Mouse (Mus musculus) lung, postnatal 0 days (tissue): ENCODE data around the gene P4ha1. TPM values are rescaled to one million over a fixed set of nuclear protein-coding genes. Genes with fewer than 3 reads are reported as not detected.
A peak's percentile ranks its signal among the peaks of the same experiment; 100 is the strongest.

Experiments used
- ATAC-seq: fragments of 200-750 bp; cut with Nextera tagmentation; 2 replicates; pipeline ENCODE4 v1.8.0; 2017; ENCODE audit warnings: moderate library complexity
- DNase-seq: peaks from one replicate; pipeline ENCODE4 v3.0.0-alpha.2; 2016; ENCODE audit warnings: low spot score
- H3K27ac ChIP-seq: fragments of 300-500 bp; sonication (generic); 2 replicates; pipeline ENCODE4 v1.5.1; 2014; ENCODE audit warnings: antibody characterized with exemption, mild to moderate bottlenecking, low read length, mixed read lengths
- H3K27me3 ChIP-seq: fragments of 300-500 bp; sonication (generic); replicated peaks from 2 replicates; pipeline ENCODE4 v1.6.1; 2014; ENCODE audit warnings: low read length, mixed read lengths; ENCODE audit not compliant: insufficient read depth
- H3K36me3 ChIP-seq: fragments of 300-500 bp; sonication (generic); 2 replicates; pipeline ENCODE4 v1.6.1; 2014; ENCODE audit warnings: low read length, mixed read lengths; ENCODE audit not compliant: insufficient read depth
- H3K4me1 ChIP-seq: fragments of 300-500 bp; sonication (generic); 2 replicates; pipeline ENCODE4 v1.6.1; 2014; ENCODE audit warnings: antibody characterized with exemption, low read depth, low read length, mixed read lengths; ENCODE audit not compliant: insufficient read depth
- H3K4me2 ChIP-seq: fragments of 300-500 bp; sonication (generic); replicated peaks from 2 replicates; pipeline ENCODE4 v1.6.1; 2014; ENCODE audit warnings: low read depth, mild to moderate bottlenecking, low read length, moderate library complexity, mixed read lengths
- H3K4me3 ChIP-seq: fragments of 300-500 bp; sonication (generic); 2 replicates; pipeline ENCODE4 v1.5.1; 2014; ENCODE audit warnings: low read depth, low read length
- H3K9ac ChIP-seq: fragments of 300-500 bp; sonication (generic); replicated peaks from 2 replicates; pipeline ENCODE4 v1.6.1; 2014; ENCODE audit warnings: low read depth, mild to moderate bottlenecking
- H3K9me3 ChIP-seq: fragments of 300-500 bp; sonication (generic); 2 replicates; pipeline ENCODE4 v1.6.1; 2016; ENCODE audit warnings: low read length, mixed read lengths
- CTCF ChIP-seq: IDR thresholded peaks from 2 replicates; pipeline ENCODE4 v1.5.1; 2016; ENCODE audit warnings: antibody characterized with exemption, mild to moderate bottlenecking
- EP300 ChIP-seq: IDR thresholded peaks from 2 replicates; pipeline ENCODE4 v1.6.1; 2016; ENCODE audit warnings: antibody characterized with exemption, mild to moderate bottlenecking, control low read depth
- WGBS: fragments of 180-500 bp; shearing (Covaris S2); extraction: QIAGEN DNeasy Blood & Tissue Kit; methylation state at CpG from one replicate; pipeline ENCODE4 v1.1.7; 2014; 5-methylcytosine and 5-hydroxymethylcytosine counted together
- polyA plus RNA-seq: library from polyadenylated mRNA; unstranded; fragments of >200 nt; fragmentation: Nextera tagmentation; extraction: Ambion mirVana; gene quantifications from 2 replicates; pipeline ENCODE4 v1.2.1, GENCODE M21; 2015

P4ha1 gene
- polyA plus RNA-seq, 1 experiment from 2014 or later: 40.6 TPM

DNA sequence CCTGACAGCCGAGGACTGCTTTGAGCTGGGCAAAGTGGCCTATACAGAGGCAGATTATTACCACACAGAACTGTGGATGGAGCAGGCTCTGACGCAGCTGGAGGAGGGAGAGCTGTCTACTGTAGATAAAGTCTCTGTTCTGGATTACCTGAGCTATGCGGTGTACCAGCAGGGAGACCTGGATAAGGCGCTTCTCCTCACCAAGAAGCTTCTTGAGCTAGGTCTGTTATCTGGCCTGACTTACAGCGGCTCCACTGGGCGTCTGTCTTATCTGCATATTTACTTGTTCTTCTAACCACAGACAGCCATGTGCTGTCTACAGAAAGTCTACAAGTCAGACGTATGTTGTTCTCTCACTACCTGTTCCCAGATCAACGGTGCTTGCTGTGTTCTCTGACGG is 25.1 kb downstream of the P4ha1 start:
- Histone ChIP-seq H3K9me3 (no peaks in the 10 kb centered on the region), H3K4me1 (no peaks in the 10 kb centered on the region), H3K27ac (no peak overlapping the region), H3K4me3 (no peak overlapping the region), H3K36me3 (peaks cover 52% of the 10 kb centered on the region), H3K9ac (no peak overlapping the region), H3K27me3 (no peaks in the 10 kb centered on the region), H3K4me2 (no peak overlapping the region)
- DNase-seq: no peak
- WGBS: 85% methylated on average over 9 of the region's 9 CpGs
- ATAC-seq: no peak
- TF ChIP-seq CTCF (no peak), EP300 (no peak)

DNA sequence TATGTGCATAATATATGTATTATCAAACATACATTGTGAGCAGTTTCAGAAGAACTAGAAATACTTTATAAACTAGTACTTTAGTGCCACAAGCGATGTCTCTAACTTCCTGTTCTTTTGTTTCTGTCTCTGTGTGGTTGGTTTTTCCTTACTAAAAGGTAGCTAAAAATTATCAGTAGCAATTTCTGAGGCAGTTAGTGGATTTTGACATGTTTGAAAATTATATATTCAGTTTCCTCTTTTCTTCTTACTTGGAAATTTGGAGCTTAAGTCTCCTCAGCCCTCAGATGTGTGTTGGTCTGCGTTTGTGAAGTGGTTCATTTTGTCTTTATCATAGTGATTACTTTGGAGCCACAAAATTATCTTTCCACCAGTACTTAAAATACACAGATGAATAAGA is 26.4 kb downstream of the P4ha1 start:
- whole genome bisulfite sequencing: 86% methylated on average over 2 of the region's 2 CpGs
- DNase-seq (no peak), ATAC-seq (no peak)
- no peaks in the 10 kb centered on the region for H3K4me1 ChIP-seq
- no peak overlapping the region for H3K4me3 ChIP-seq
- no peak overlapping the region for H3K27ac ChIP-seq
- H3K27me3 ChIP-seq: no peaks in the 10 kb centered on the region
- no peaks in the 10 kb centered on the region for H3K9me3 ChIP-seq
- H3K4me2 ChIP-seq: no peak overlapping the region
- peaks cover 43% of the 10 kb centered on the region; the same call in 1 of the 2 replicates for H3K36me3 ChIP-seq
- TF ChIP-seq CTCF (no peak), EP300 (no peak)
- no peak overlapping the region for H3K9ac ChIP-seq

DNA sequence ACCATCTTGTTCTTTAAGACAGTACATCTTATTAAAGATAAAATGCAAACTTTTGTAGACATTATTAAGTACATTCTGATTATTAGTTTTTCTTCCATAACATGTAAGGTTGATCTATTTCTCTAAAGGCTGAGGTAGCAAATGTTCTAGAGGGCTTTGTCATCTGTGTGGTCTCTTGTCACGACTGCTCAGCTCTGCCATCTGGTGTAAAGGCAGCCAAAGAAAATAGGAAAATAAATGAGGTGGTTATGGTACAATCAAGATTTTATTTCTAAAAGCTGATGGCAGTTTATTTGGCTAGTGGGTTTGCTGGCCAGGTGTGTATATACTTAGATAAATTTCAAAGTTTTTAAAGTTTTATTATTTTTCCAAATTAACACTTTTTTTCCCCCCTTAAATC is 30.0 kb downstream of the P4ha1 start:
- 33% methylated on average over 1 of the region's 1 CpGs for WGBS
- peaks cover 28% of the 10 kb centered on the region; the same call in 1 of the 2 replicates for H3K36me3 ChIP-seq
- H3K9me3 ChIP-seq: no peaks in the 10 kb centered on the region
- DNase-seq: no peak
- no peak overlapping the region for H3K27ac ChIP-seq
- no peak overlapping the region for H3K9ac ChIP-seq
- TF ChIP-seq EP300: no peak
- peak; percentile 46 for TF ChIP-seq CTCF
- no peak for ATAC-seq
- no peak overlapping the region for H3K4me2 ChIP-seq
- H3K4me1 ChIP-seq: no peaks in the 10 kb centered on the region
- no peaks in the 10 kb centered on the region for H3K27me3 ChIP-seq
- no peak overlapping the region for H3K4me3 ChIP-seq

DNA sequence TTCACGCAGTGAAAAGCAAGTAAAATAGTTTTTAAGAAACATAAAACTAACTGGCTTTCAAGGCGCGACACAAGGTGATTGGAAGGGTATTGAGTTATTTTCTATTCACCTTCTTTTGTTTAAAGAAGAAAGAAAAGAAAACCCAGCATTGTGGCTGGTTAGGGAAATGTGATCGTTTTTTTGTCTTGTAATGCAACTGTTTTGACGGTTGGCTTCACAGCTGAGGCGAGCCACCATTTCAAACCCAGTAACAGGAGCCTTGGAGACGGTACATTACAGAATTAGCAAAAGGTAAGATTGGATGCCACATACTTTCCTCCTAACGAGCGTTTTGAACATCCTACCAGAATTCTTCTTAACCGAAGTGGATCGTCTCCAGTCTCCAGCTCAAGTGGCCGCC is 31.0 kb downstream of the P4ha1 start:
- Histone ChIP-seq H3K27me3 (no peaks in the 10 kb centered on the region), H3K27ac (no peak overlapping the region), H3K9me3 (no peaks in the 10 kb centered on the region), H3K4me2 (no peak overlapping the region), H3K4me3 (no peak overlapping the region), H3K9ac (no peak overlapping the region), H3K36me3 (peaks cover 19% of the 10 kb centered on the region; the same call in 1 of the 2 replicates), H3K4me1 (no peaks in the 10 kb centered on the region)
- no peak for DNase-seq
- WGBS: 81% methylated on average over 12 of the region's 12 CpGs
- ATAC-seq: no peak
- TF ChIP-seq EP300 (no peak), CTCF (no peak)

DNA sequence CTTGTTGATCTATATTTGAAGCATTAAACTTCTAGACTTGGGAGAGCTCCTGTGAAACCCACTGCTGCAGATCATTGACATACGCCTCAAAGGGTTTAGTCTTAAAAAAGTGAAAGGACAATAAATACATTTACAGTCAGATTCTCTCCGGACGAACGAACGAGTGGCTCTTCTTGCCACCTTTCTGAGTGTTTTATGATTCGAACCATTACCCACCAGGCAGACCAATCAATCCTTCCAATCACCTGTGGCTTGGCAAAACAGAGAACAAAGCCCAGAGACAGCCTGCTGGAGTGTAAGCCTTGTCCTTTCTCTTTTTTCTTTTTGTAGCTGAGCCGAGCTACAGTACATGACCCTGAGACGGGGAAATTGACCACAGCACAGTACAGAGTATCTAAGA is 31.9 kb downstream of the P4ha1 start:
- Histone ChIP-seq H3K4me2 (no peak overlapping the region), H3K9me3 (no peaks in the 10 kb centered on the region), H3K4me1 (no peaks in the 10 kb centered on the region), H3K4me3 (no peak overlapping the region), H3K27ac (no peak overlapping the region; the same call in 1 of the 2 replicates), H3K36me3 (peaks cover 17% of the 10 kb centered on the region; the same call in 1 of the 2 replicates), H3K9ac (no peak overlapping the region), H3K27me3 (no peaks in the 10 kb centered on the region)
- no peak for TF ChIP-seq EP300
- no peak for TF ChIP-seq CTCF
- no peak for DNase-seq
- ATAC-seq: no peak
- WGBS: 89% methylated on average over 8 of the region's 8 CpGs

GRCm38 (mm10) chr10:59358744-59359143 is 35.6 kb downstream of the P4ha1 start:
- peaks cover 25% of the 10 kb centered on the region; the same call in 1 of the 2 replicates for H3K36me3 ChIP-seq
- ATAC-seq (no peak), DNase-seq (peak; percentile 37)
- no peak overlapping the region for H3K4me3 ChIP-seq
- no peaks in the 10 kb centered on the region for H3K4me1 ChIP-seq
- H3K9ac ChIP-seq: no peak overlapping the region
- H3K27me3 ChIP-seq: no peaks in the 10 kb centered on the region
- TF ChIP-seq CTCF (peak; percentile 53), EP300 (no peak)
- H3K27ac ChIP-seq: no peak overlapping the region
- H3K9me3 ChIP-seq: no peaks in the 10 kb centered on the region
- no peak overlapping the region for H3K4me2 ChIP-seq
- 87% methylated on average over 4 of the region's 4 CpGs for WGBS

- Histone ChIP-seq H3K27me3 (no peaks in the 10 kb centered on the region), H3K4me2 (no peak overlapping the region), H3K4me1 (no peaks in the 10 kb centered on the region; the same call in 1 of the 2 replicates), H3K9me3 (no peaks in the 10 kb centered on the region), H3K36me3 (peaks cover 33% of the 10 kb centered on the region; the same call in 1 of the 2 replicates), H3K27ac (peak overlapping the region; percentile 77; the same call in 1 of the 2 replicates), H3K9ac (no peak overlapping the region), H3K4me3 (no peak overlapping the region)
- DNase-seq (no peak), ATAC-seq (no peak)
- TF ChIP-seq EP300: no peak
- TF ChIP-seq CTCF: no peak
- WGBS: 68% methylated on average over 2 of the region's 2 CpGs
These were observed 40.1 kb downstream of the P4ha1 start for GRCm38 (mm10) chr10:59363208-59363607.
